Mouse (Mus musculus) stomach, embryonic 14.5 days (tissue): ENCODE measurements around the gene Ckap4. TPM values are rescaled to one million over a fixed set of nuclear protein-coding genes. Genes with fewer than 3 reads are reported as not detected.

Experiments used
- ATAC-seq: fragments of 200-750 bp; cut with Nextera tagmentation; 2 replicates; pipeline ENCODE4 v1.8.0; 2017; ENCODE audit warnings: low read depth, moderate TSS enrichment; ENCODE audit not compliant: insufficient number of reproducible peaks, insufficient read depth, low FRiP score
- H3K27ac ChIP-seq: fragments of 300-500 bp; sonication (generic); 2 replicates; pipeline ENCODE4 v1.5.1; 2014; ENCODE audit warnings: mild to moderate bottlenecking, low read length, moderate library complexity, mixed read lengths
- H3K27me3 ChIP-seq: fragments of 300-500 bp; sonication (generic); 2 replicates; pipeline ENCODE4 v1.6.1; 2014; ENCODE audit warnings: low read length, control low read depth, mixed read lengths; ENCODE audit not compliant: control insufficient read depth, insufficient read depth
- H3K36me3 ChIP-seq: fragments of 300-500 bp; sonication (generic); 2 replicates; pipeline ENCODE4 v1.6.1; 2014; ENCODE audit warnings: mild to moderate bottlenecking, control low read depth, low read length, moderate library complexity, mixed read lengths; ENCODE audit not compliant: control insufficient read depth, insufficient read depth
- H3K4me1 ChIP-seq: fragments of 300-500 bp; sonication (generic); 2 replicates; pipeline ENCODE4 v1.6.1; 2014; ENCODE audit warnings: low read length, control low read depth, mixed read lengths; ENCODE audit not compliant: control insufficient read depth, insufficient read depth
- H3K4me2 ChIP-seq: fragments of 300-500 bp; sonication (generic); replicated peaks from 2 replicates; pipeline ENCODE4 v1.6.1; 2014; ENCODE audit warnings: low read depth, low read length, control low read depth
- H3K4me3 ChIP-seq: fragments of 300-500 bp; sonication (generic); 2 replicates; pipeline ENCODE4 v1.5.1; 2014; ENCODE audit warnings: low read depth, low read length, control low read depth
- H3K9ac ChIP-seq: fragments of 300-500 bp; sonication (generic); replicated peaks from 2 replicates; pipeline ENCODE4 v1.6.1; 2014; ENCODE audit warnings: low read depth, mild to moderate bottlenecking, control low read depth, low read length, moderate library complexity, mixed read lengths
- H3K9me3 ChIP-seq: fragments of 300-500 bp; sonication (generic); 2 replicates; pipeline ENCODE4 v1.6.1; 2016; ENCODE audit warnings: low read depth, low read length, control low read depth; ENCODE audit not compliant: control insufficient read depth
- WGBS: fragments of 180-500 bp; shearing (Covaris S2); extraction: QIAGEN DNeasy Blood & Tissue Kit; methylation state at CpG from one replicate; pipeline ENCODE4 v1.1.7; 2014; 5-methylcytosine and 5-hydroxymethylcytosine counted together
- polyA plus RNA-seq: library from polyadenylated mRNA; unstranded; fragments of >200 nt; fragmentation: Nextera tagmentation; extraction: Ambion mirVana; gene quantifications from 2 replicates; pipeline ENCODE4 v1.2.1, GENCODE M21; 2014

The Ckap4 gene
- polyA plus RNA-seq = 89.3 and 114 TPM in 2 replicates

- Histone ChIP-seq H3K4me1 (peaks cover 24% of the 10 kb centered on the region; the same call in 1 of the 2 replicates), H3K27me3 (no peaks in the 10 kb centered on the region), H3K4me2 (peak within 1 kb of the TSS; percentile 58), H3K9ac (peak within 1 kb of the TSS; percentile 94), H3K27ac (peak within 1 kb of the TSS; percentile 85), H3K9me3 (no peaks in the 10 kb centered on the region), H3K36me3 (no peaks in the 10 kb centered on the region; the same call in 1 of the 2 replicates), H3K4me3 (peak within 1 kb of the TSS; percentile 89)
- ATAC-seq = peak; percentile 91
- WGBS = 0% methylated on average over 27 of the region's 64 CpGs
These were observed at the start of gene Ckap4 for GRCm38 (mm10) chr10:84533912-84534671. Gene Ckap4 (minus strand): TSS chr10:84534062.

- no peaks in the 10 kb centered on the region for H3K9me3 ChIP-seq
- no peaks in the 10 kb centered on the region for H3K36me3 ChIP-seq
- no peak overlapping the region for H3K9ac ChIP-seq
- 79% methylated on average over 7 of the region's 7 CpGs for WGBS
- H3K4me3 ChIP-seq = no peak overlapping the region
- no peak for ATAC-seq
- no peak overlapping the region for H3K27ac ChIP-seq
- no peaks in the 10 kb centered on the region for H3K27me3 ChIP-seq
- H3K4me1 ChIP-seq = no peaks in the 10 kb centered on the region; the same call in 1 of the 2 replicates
- no peak overlapping the region for H3K4me2 ChIP-seq
These were observed 48.4 kb upstream of the Ckap4 start for GRCm38 (mm10) chr10:84582236-84582635.

- ATAC-seq = no peak
- Histone ChIP-seq H3K4me1 (no peaks in the 10 kb centered on the region; the same call in 1 of the 2 replicates), H3K9ac (no peak overlapping the region), H3K4me2 (no peak overlapping the region), H3K27ac (no peak overlapping the region), H3K9me3 (no peaks in the 10 kb centered on the region), H3K4me3 (no peak overlapping the region), H3K27me3 (no peaks in the 10 kb centered on the region), H3K36me3 (no peaks in the 10 kb centered on the region)
- WGBS = 61% methylated on average over 8 of the region's 8 CpGs
These were observed 47.3 kb upstream of the Ckap4 start for GRCm38 (mm10) chr10:84581191-84581590.

- WGBS = 56% methylated on average over 2 of the region's 2 CpGs
- ATAC-seq = no peak
- no peaks in the 10 kb centered on the region for H3K27me3 ChIP-seq
These were observed 45.7 kb upstream of the Ckap4 start for GRCm38 (mm10) chr10:84579527-84579926.

GRCm38 (mm10) chr10:84578738-84579137 is 44.9 kb upstream of the Ckap4 start:
- no peaks in the 10 kb centered on the region; the same call in 1 of the 2 replicates for H3K4me1 ChIP-seq
- H3K36me3 ChIP-seq = no peaks in the 10 kb centered on the region
- 74% methylated on average over 10 of the region's 10 CpGs for WGBS
- no peak for ATAC-seq
- no peak overlapping the region for H3K4me3 ChIP-seq
- no peaks in the 10 kb centered on the region for H3K9me3 ChIP-seq
- no peak overlapping the region for H3K27ac ChIP-seq
- no peak overlapping the region for H3K4me2 ChIP-seq
- no peak overlapping the region for H3K9ac ChIP-seq
- no peaks in the 10 kb centered on the region for H3K27me3 ChIP-seq

More at GRCm38 (mm10) chr10:84579527-84579926, 45.7 kb upstream of the Ckap4 start:
- H3K4me2 ChIP-seq = no peak overlapping the region
- no peak overlapping the region for H3K4me3 ChIP-seq
- no peak overlapping the region for H3K9ac ChIP-seq
- H3K27ac ChIP-seq = no peak overlapping the region
- no peaks in the 10 kb centered on the region for H3K9me3 ChIP-seq
- H3K36me3 ChIP-seq = no peaks in the 10 kb centered on the region
- H3K4me1 ChIP-seq = no peaks in the 10 kb centered on the region; the same call in 1 of the 2 replicates

GRCm38 (mm10) chr10:84577071-84577727 is 43.3 kb upstream of the Ckap4 start:
- H3K4me3 ChIP-seq = peak overlapping the region; percentile 88
- 2% methylated on average over 38 of the region's 38 CpGs for WGBS
- H3K9ac ChIP-seq = peak overlapping the region; percentile 50
- H3K27ac ChIP-seq = 0 out of 2 replicates have a peak overlapping the region, but pooled peaks have one; percentile 80
- no peaks in the 10 kb centered on the region for H3K9me3 ChIP-seq
- H3K27me3 ChIP-seq = no peaks in the 10 kb centered on the region
- H3K36me3 ChIP-seq = no peaks in the 10 kb centered on the region
- peak overlapping the region; percentile 86 for H3K4me2 ChIP-seq
- H3K4me1 ChIP-seq = no peaks in the 10 kb centered on the region; the same call in 1 of the 2 replicates
- ATAC-seq = peak; percentile 19; the same call in 1 of the 2 replicates

- H3K36me3 ChIP-seq = no peaks in the 10 kb centered on the region
- no peaks in the 10 kb centered on the region for H3K9me3 ChIP-seq
- peak; percentile 98 for ATAC-seq
- peak within 1 kb of the TSS; percentile 88 for H3K4me3 ChIP-seq
- H3K27ac ChIP-seq = peak within 1 kb of the TSS; percentile 80
- peak within 1 kb of the TSS; percentile 50 for H3K9ac ChIP-seq
- H3K27me3 ChIP-seq = no peaks in the 10 kb centered on the region
- no peaks in the 10 kb centered on the region; the same call in 1 of the 2 replicates for H3K4me1 ChIP-seq
- WGBS = under 1% methylated on average over 44 of the region's 46 CpGs
- peak within 1 kb of the TSS; percentile 86 for H3K4me2 ChIP-seq
These were observed 42.7 kb upstream of the Ckap4 start, which contains the start of gene Tcp11l2 for GRCm38 (mm10) chr10:84576395-84577070. Gene Tcp11l2 (plus strand): TSS chr10:84576626.

GRCm38 (mm10) chr10:84576029-84576394 is 42.1 kb upstream of the Ckap4 start:
- Histone ChIP-seq H3K4me3 (peak overlapping the region; percentile 88), H3K27ac (no peak overlapping the region; the same call in 1 of the 2 replicates), H3K27me3 (no peaks in the 10 kb centered on the region), H3K4me1 (no peaks in the 10 kb centered on the region), H3K9ac (no peak overlapping the region), H3K9me3 (no peaks in the 10 kb centered on the region), H3K36me3 (no peaks in the 10 kb centered on the region), H3K4me2 (peak overlapping the region; percentile 86)
- WGBS = 1% methylated on average over 14 of the region's 14 CpGs
- ATAC-seq = peak; percentile 79
